Mouse (Mus musculus) frontal cortex, postnatal 25 days (tissue): ENCODE results near the gene Zfp445.

Source experiments
- DNase-seq, 2 experiments: peaks; one replicate each; pipeline ENCODE4 v3.0.0; 2022; ENCODE audit warnings: low spot score in 2 of 2

Gene Zfp445

DNA sequence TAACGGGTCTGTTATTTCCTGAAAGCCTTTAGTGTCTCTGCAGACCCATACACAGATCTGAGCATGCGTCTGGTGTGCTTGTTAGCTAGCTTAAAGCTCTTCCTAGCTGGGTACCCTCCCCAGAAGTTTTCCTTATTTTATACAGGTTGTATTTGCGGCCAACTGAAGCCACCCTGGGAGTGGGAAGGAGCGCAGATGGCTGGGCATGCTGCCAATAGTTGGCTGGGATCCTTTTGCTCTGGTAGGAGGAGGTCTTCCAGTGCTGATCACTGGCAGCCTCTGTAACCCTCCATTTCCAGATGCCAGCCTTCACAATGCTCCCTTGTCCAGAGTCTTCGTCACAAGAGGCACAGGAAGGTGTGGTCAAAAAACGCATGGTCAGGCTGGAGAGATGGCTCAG, 29.0 kb downstream of the Zfp445 start:
- DNase-seq = peak; percentile 25 to 39

DNA sequence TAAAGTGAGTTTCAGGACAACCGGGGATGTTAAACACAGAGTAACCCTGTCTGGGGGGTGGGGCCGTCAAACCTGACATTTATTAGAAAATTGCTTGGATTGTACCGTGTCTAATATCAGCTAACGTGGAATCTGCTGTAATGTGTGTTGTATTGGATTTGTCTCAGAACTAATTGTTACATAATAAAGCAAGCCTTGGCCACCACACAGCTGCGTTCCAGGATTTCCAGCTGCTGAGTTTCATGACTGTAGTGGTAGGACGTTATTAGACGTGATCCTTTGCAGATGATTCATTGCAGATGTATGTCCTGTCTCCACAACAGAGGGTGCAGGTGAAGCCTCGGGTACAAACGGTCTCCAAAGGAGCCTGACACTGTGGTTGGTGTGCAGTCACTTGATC, 29.7 kb downstream of the Zfp445 start:
- DNase-seq = no peak

DNA sequence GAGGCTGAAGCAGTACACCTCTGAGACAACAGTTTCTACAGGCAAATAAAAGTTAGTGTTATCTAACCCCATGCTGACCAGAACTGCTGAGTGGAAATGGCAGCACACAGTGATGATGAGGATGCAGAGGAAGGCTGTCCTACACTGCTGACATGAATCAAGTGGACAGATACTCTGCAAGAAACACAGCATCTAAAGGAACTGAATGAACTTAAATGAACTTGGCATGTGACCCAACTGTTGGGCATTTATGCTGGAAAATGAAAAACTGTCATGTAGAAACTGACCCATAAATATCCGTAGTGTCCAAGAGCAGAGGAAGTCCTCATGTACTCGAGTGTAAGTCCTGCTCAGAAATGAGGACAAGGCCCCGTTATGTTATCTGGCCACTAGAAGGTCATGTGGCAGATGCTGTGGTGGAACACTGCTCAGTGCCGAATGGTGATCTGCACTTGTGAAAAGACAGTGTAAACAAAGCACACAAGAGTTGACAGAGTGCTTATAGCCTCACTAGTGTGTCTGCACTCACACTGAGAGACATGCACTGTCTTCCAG, 35.9 kb downstream of the Zfp445 start:
- DNase-seq = no peak

DNA sequence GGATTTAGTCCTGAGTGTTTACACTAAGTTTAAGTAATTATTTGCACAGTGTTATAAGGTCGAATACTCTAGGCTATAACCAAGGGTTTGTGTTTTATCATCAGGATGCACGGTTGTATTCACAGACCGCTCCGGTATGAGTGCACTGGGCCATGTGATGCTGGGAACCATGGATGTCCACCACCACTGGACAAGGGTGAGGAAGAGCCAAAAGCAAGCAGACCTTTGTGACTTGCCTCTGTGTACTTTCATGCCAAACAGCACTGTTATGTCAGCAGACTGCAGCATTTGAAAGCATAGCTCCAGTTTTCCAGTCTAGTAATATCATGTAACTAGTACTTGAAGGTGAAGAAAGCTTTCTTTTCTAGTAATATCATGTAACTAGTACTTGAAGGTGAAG, 39.1 kb downstream of the Zfp445 start:
- no peak for DNase-seq

DNA sequence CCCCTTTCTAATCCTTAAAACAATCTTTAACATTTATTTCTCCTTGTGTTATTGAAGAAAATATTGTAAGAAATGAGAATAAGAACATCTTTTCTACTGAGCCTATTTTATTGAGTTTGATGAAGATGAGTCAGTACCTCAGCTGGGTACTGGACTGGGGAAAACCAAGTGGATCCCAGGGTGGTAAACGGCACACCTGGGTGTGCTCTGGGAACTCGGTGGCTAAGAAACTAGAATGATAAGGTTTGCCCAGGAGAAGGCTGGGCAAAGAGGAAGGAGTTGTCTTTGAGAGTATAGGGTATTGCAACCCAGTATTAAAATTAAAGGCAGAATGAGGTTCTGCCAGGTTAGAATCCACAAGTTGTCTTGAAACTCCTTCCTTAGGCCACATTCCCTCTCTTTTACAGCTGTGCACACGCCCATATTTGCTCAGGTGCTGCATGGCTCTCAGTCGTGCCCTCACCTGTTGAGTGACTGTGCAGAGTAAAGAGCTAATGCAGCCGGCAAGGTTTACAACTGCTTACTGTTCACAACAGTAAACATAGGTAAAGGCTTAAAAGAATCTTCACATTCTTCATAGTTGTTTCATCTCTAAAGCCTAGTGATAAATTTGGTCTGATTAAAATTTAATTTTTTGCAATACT, 42.3 kb downstream of the Zfp445 start:
- no peak for DNase-seq

DNA sequence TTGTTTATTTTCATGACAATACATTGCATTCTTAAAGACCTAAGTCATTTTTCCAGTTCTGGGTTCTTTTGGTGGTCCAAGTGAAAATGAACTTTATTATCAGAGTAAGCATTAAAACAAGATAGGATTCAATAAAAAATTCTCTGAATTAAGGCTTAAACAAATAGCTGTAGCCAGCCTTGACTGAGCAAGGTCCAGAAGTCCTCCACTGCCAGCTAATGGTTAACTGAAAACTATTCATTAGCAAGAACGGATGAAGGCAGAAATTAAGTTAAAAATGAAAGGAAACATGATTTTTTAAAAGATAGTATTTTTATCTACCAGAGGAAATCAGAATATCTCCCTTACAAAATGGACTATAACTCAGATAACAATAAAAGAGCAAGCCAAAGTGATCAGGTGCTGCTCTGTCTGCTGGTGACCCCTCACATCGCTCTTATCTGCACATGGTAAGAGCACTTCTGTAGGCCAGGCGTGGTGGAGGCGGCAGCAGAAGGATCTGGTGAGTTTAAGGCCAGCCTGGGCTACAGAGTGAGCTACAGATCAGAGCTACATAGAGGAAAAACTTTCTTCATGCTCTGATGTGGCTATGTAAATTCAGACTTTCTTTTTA, 50.5 kb downstream of the Zfp445 start:
- DNase-seq = no peak

DNA sequence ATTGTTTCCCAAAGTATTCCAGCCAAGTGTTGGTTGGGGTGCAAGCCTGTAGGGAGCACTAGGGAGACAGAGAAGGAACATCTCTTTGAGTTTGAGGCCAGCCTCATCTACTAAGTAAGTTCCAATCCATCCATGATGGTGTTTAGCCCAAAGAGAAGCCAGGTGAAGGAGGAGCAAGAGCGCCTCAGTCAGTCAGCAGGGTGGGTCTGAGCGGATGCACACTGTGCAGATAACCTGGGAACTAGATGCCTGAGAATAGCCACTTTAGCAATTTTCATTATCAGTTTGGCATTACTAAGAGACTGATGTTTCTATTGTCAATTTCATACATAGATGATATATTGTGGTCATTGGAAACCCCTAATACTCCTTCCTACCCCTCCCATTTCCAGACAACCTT, 51.0 kb downstream of the Zfp445 start:
- no peak for DNase-seq

DNA sequence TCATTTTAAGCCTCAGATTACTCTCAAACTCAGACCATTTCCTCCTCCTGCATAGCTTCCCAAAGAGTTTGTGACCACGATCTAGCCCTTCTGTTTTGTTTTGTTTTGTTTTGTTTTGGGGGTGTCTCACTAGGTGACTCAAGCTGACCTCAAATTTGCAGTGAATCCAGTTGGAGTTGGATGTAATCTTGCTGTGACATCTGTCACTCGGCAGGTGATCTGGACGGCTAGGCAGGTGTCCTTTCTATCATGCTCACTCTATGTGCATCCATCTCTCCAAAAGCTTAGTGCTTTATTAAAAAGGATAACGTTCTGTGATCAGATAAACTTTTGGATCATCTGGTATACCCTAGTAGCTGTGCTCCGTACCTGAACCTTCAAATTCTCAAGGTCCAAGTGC, 53.4 kb downstream of the Zfp445 start:
- no peak for DNase-seq

DNA sequence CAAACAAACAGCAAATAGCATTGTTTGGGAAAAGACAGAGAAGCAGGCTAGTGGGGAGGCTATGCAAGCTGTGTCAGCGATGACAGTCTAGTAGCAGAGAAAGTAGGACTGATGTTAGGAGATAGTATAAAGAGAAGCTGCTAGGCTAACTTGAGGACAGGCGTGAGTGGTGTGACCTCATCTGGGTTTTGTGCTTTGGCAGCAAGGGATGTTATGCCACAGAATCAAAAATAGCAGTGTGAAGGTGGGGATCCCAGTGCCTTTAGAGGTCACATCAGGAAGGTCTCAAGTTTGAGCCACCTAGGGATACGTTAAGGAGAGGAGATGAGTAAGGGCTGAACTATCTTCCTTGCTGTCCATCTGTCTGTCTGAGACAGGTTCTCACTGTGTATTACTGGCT, 55.6 kb downstream of the Zfp445 start:
- no peak for DNase-seq

DNA sequence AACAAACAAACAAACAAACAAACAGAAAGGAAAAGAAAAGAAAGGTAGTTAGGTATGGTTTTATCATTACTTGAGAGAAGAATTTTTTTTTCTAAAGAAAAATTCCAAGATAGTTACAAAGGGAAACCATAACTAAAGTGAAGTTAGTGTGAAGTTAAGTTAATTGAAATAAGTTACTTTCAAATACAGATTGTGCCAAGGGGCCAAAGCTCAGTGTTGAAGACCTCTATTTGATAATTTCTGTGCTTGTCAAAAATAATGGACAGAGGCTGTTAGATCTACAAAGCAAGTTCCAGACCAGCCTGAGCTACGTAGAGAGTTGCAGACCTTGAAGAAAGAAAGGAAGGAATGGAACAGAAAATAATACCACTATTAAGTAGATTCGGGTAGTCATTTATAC, 58.6 kb downstream of the Zfp445 start:
- DNase-seq = no peak

DNA sequence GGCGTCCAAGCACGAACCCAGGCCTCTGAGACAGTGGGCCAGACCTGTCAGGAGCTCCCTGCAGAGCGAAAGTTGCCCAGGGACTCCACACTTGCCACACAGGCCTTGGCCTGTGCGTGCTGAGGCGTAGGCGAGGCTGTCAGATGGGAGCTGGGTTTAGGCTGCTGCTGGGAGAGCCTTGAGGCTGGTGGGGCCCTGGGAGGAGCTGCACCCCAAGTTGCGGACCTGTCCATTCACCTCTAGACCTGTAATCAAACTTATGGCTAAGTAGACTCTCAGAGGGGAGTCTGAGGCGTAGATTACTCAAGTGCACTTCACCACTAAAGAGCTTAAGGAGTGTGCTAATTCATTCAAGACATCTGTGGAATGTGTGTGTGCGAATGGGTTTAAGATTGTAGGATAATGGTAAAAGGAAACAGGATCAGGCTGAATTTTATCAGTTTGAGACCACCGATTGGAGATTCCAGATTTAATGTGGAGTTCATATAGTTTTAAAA, 59.9 kb downstream of the Zfp445 start:
- no peak for DNase-seq

DNA sequence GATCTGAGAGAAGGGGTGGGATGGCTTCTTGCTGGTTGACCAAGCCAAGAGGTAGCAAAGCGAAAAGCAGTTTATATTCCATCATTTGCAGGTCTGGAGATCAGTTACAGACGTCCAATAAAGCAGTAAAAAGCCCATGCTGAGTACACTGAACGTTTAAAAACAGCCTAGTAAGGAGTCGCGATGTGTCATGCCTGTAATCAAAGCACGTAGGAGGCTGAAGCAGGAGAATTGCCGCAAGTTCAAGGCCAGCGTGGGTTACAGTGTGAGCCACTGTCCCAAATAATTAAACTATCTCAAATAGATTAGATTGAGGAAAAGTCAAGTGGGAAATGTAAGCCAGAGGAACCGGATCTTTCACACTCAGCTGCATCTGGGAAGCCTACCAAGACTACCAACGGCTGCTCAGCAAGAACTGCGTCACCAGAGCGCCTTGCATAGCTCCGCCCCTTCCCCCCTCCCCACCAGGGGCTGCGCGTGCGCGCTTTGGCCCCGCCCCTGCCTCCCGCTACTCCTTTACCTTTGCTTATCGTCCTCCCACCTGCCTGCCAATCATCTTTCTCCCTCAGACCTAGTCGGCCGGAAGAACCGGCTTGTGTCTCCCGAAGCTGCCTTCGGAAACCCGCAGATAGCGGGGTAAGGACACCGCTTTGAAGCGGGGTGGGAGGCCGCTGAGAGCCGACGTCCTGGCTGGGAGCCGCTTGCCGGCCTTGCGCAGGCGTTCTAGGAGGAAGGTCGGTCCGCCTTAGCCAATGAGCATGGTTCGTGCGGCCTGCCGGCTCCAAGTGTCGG, 60.6 kb downstream of the Zfp445 start, which contains the start of gene Tcaim:
Tcaim (plus strand) TSS at position 487 of the 792 bp plus-strand sequence.
- DNase-seq = peak; percentile 80
